Mouse (Mus musculus): Measurements from ENCODE around the gene Pla2g4d. TPM values are rescaled to one million over a fixed set of nuclear protein-coding genes. Genes with fewer than 3 reads are reported as not detected.

Pla2g4d gene
- polyA plus RNA-seq, 1 experiment from 2014 or later = 0.08 TPM

DNA sequence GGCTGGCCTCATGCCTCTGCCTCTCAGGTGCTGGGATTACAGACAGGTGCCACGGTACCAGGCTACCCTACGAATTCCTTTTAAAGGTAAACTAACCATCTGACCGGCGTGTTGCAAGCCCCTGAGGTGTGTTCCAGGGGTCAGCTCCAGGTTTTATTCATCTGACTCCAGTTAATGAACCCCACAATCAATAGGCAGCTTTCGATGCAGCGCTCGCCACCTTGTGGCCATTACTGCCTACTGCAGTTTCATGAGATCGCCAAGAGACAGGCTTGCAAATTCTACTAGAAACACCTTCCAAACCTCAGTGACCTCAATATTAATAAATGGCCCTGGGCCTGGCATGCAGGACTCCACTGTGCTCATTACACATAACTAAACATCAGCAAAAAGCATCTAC is 9.0 kb downstream of the Pla2g4d start:
- Histone ChIP-seq H3K4me2 (ENCODE audit: low read length) (no peak overlapping the region), H3K36me3 (ENCODE audit: control insufficient read depth, insufficient read depth, low read length) (no peaks in the 10 kb centered on the region), H3K27me3 (ENCODE audit: control insufficient read depth, insufficient read depth, low read depth, low read length) (no peaks in the 10 kb centered on the region), H3K27ac (ENCODE audit: low read length) (no peak overlapping the region), H3K9ac (ENCODE audit: low read depth, low read length) (no peak overlapping the region), H3K9me3 (replicated peaks; ENCODE audit: control insufficient read depth, low read length, poor library complexity, severe bottlenecking) (no peaks in the 10 kb centered on the region), H3K4me3 (ENCODE audit: low read depth, low read length) (no peak overlapping the region), H3K4me1 (ENCODE audit: control insufficient read depth, insufficient read depth, low read length) (no peaks in the 10 kb centered on the region)
- 14% methylated on average over 8 of the region's 8 CpGs for WGBS
- ATAC-seq = no peak

DNA sequence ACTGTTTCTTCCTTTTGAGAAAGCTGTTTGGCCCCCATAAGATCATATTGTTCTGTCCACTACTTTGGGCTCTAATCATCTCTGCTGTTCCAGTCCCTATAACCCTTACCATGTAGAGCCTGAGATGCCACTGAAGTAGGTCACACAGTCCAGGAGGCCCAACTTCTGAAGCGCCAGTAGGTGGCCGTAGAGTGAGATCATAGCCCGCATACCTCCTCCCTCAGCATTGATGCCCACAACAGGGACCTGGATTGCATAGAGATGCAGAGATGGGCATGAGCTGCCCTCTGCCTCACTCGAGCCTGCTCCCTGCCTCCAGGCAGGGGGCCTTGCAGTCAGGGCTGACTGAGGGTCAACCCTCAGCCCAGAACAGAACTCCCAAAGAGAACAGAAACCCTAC is 12.0 kb downstream of the Pla2g4d start:
- H3K27me3 ChIP-seq (ENCODE audit: control insufficient read depth, insufficient read depth, low read depth, low read length) = no peaks in the 10 kb centered on the region
- no peak overlapping the region for H3K4me2 ChIP-seq (ENCODE audit: low read length)
- 76% methylated on average over 4 of the region's 4 CpGs for WGBS
- no peaks in the 10 kb centered on the region for H3K36me3 ChIP-seq (ENCODE audit: control insufficient read depth, insufficient read depth, low read length)
- H3K9ac ChIP-seq (ENCODE audit: low read depth, low read length) = no peak overlapping the region
- H3K27ac ChIP-seq (ENCODE audit: low read length) = no peak overlapping the region
- ATAC-seq = no peak
- H3K4me1 ChIP-seq (ENCODE audit: control insufficient read depth, insufficient read depth, low read length) = no peaks in the 10 kb centered on the region
- H3K9me3 ChIP-seq (replicated peaks; ENCODE audit: control insufficient read depth, low read length, poor library complexity, severe bottlenecking) = no peaks in the 10 kb centered on the region
- no peak overlapping the region for H3K4me3 ChIP-seq (ENCODE audit: low read depth, low read length)

DNA sequence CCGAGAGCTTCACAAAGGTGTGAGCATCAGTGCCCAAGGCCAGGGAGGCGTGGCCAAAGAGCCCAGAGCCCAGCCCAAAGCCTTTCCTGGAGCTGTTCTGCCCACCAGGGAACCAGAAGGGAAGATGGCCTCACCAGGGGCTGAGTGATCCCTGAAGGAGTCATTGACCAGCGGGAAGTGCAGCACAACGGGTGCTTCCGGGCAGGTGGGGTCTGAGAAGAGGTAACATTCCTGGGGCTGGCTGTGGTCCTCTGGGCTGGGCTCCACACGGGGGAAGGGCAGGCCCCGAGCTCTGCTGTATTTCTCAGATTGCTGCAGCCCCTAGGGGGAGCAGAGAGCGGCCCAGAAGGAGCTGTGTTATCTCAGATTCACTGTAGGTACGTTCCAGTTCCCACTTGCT is 20.4 kb downstream of the Pla2g4d start:
- H3K27me3 ChIP-seq (ENCODE audit: control insufficient read depth, insufficient read depth, low read depth, low read length) = no peaks in the 10 kb centered on the region
- no peaks in the 10 kb centered on the region for H3K9me3 ChIP-seq (replicated peaks; ENCODE audit: control insufficient read depth, low read length, poor library complexity, severe bottlenecking)
- no peaks in the 10 kb centered on the region for H3K36me3 ChIP-seq (ENCODE audit: control insufficient read depth, insufficient read depth, low read length)
- no peaks in the 10 kb centered on the region; the same call in 1 of the 2 replicates for H3K4me1 ChIP-seq (ENCODE audit: control insufficient read depth, insufficient read depth, low read length)
- 0% methylated on average over 9 of the region's 9 CpGs for WGBS
- ATAC-seq = no peak
- H3K4me3 ChIP-seq (ENCODE audit: low read depth, low read length) = no peak overlapping the region
- H3K9ac ChIP-seq (ENCODE audit: low read depth, low read length) = no peak overlapping the region
- H3K27ac ChIP-seq (ENCODE audit: low read length) = no peak overlapping the region
- H3K4me2 ChIP-seq (ENCODE audit: low read length) = 0 out of 2 replicates have a peak overlapping the region, but pooled peaks have one; percentile 15

DNA sequence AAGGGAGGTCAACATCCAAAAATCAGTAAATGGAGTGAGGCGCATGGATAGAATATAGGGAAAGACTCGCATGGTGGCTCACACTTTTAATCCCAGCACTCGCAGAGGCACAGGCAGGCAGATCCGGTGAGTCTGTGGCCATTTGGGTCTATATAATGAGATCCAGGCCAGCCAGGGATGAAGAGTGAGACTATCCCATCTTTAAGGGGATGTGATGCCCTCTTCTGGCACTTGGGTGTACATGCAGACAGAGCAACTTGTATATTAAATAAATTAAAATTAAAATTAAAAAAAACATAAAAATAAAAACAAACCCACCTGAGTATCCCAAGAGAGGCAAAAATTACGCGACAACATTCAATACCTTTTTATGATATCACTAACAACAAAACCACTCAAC is 23.5 kb downstream of the Pla2g4d start:
- ATAC-seq = no peak
- Histone ChIP-seq H3K9ac (ENCODE audit: low read depth, low read length) (no peak overlapping the region), H3K27me3 (ENCODE audit: control insufficient read depth, insufficient read depth, low read depth, low read length) (no peaks in the 10 kb centered on the region), H3K9me3 (replicated peaks; ENCODE audit: control insufficient read depth, low read length, poor library complexity, severe bottlenecking) (no peaks in the 10 kb centered on the region), H3K27ac (ENCODE audit: low read length) (no peak overlapping the region), H3K36me3 (ENCODE audit: control insufficient read depth, insufficient read depth, low read length) (no peaks in the 10 kb centered on the region), H3K4me1 (ENCODE audit: control insufficient read depth, insufficient read depth, low read length) (no peaks in the 10 kb centered on the region; the same call in 1 of the 2 replicates), H3K4me3 (ENCODE audit: low read depth, low read length) (no peak overlapping the region), H3K4me2 (ENCODE audit: low read length) (no peak overlapping the region)
- WGBS = 74% methylated on average over 6 of the region's 6 CpGs

DNA sequence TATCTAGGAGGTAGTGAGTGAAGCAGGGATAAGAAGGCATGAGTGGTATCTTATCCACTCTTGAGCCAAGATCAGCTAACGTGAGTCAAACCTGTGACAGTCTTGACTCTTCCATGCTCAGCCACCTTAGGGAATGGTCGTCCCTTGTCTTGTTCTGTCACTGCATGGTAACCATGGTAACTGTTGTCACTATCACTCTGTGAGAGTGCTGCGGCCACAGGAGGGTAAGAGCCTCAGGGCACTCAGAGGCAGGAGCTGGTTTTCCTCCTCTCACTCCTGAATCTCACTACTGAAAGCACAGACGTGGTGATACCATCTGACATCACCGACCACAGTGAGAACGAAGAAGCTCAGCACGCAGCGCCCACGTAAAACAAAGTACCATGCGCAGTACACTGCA is 24.1 kb downstream of the Pla2g4d start:
- Histone ChIP-seq H3K4me1 (ENCODE audit: control insufficient read depth, insufficient read depth, low read length) (no peaks in the 10 kb centered on the region; the same call in 1 of the 2 replicates), H3K4me3 (ENCODE audit: low read depth, low read length) (no peak overlapping the region), H3K9ac (ENCODE audit: low read depth, low read length) (no peak overlapping the region), H3K4me2 (ENCODE audit: low read length) (no peak overlapping the region), H3K9me3 (replicated peaks; ENCODE audit: control insufficient read depth, low read length, poor library complexity, severe bottlenecking) (no peaks in the 10 kb centered on the region), H3K27ac (ENCODE audit: low read length) (no peak overlapping the region), H3K36me3 (ENCODE audit: control insufficient read depth, insufficient read depth, low read length) (no peaks in the 10 kb centered on the region), H3K27me3 (ENCODE audit: control insufficient read depth, insufficient read depth, low read depth, low read length) (no peaks in the 10 kb centered on the region)
- WGBS = 54% methylated on average over 10 of the region's 10 CpGs
- peak; percentile 80 for ATAC-seq

DNA sequence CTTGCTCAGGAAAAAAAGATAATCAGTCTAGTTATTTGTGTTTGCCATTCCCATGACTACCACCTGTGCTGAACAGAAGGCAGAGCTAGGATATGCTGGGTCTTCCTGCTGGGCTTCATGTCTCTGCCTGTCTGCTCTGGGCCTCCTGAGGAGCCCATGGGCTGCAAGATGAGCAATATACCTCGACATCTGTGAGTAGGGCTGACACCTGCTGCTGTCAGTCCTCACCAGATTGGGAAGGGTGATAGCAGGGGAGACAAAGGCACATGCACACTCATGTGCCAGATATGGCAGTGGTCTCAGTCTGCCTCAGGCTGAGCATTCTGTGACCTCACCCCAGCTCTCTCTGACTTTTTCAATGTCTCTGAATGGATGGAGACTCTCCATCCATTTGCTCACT is 26.1 kb downstream of the Pla2g4d start:
- no peaks in the 10 kb centered on the region for H3K9me3 ChIP-seq (replicated peaks; ENCODE audit: control insufficient read depth, low read length, poor library complexity, severe bottlenecking)
- no peak overlapping the region for H3K27ac ChIP-seq (ENCODE audit: low read length)
- 25% methylated on average over 1 of the region's 1 CpGs for WGBS
- H3K27me3 ChIP-seq (ENCODE audit: control insufficient read depth, insufficient read depth, low read depth, low read length) = no peaks in the 10 kb centered on the region
- H3K36me3 ChIP-seq (ENCODE audit: control insufficient read depth, insufficient read depth, low read length) = no peaks in the 10 kb centered on the region
- no peak overlapping the region for H3K4me3 ChIP-seq (ENCODE audit: low read depth, low read length)
- H3K9ac ChIP-seq (ENCODE audit: low read depth, low read length) = no peak overlapping the region
- no peak overlapping the region for H3K4me2 ChIP-seq (ENCODE audit: low read length)
- no peak for ATAC-seq
- no peaks in the 10 kb centered on the region; the same call in 1 of the 2 replicates for H3K4me1 ChIP-seq (ENCODE audit: control insufficient read depth, insufficient read depth, low read length)

DNA sequence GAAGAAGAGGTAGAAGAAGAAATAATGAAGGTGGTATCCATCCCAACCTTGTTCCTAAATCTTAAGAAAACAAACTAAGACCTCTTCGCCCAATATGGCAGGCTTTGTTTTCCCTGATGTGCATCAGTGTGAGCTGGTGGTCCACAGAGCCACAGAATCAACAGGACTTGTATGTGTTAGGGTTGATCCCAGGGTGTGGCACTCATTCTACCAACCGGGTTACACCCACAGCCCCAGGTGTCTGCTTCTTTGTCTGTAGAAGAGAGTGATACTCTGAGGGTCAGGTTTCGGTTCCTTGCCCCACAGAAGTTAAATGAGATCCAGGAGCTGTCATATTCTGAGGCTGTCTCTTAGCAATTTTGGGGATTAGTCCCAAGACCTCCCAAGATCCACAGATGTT is 27.7 kb downstream of the Pla2g4d start:
- Histone ChIP-seq H3K4me1 (ENCODE audit: control insufficient read depth, insufficient read depth, low read length) (no peaks in the 10 kb centered on the region; the same call in 1 of the 2 replicates), H3K36me3 (ENCODE audit: control insufficient read depth, insufficient read depth, low read length) (no peaks in the 10 kb centered on the region), H3K4me2 (ENCODE audit: low read length) (no peak overlapping the region), H3K9ac (ENCODE audit: low read depth, low read length) (no peak overlapping the region), H3K27ac (ENCODE audit: low read length) (no peak overlapping the region), H3K9me3 (replicated peaks; ENCODE audit: control insufficient read depth, low read length, poor library complexity, severe bottlenecking) (no peaks in the 10 kb centered on the region), H3K4me3 (ENCODE audit: low read depth, low read length) (no peak overlapping the region), H3K27me3 (ENCODE audit: control insufficient read depth, insufficient read depth, low read depth, low read length) (no peaks in the 10 kb centered on the region)
- no peak for ATAC-seq
- 79% methylated on average over 3 of the region's 3 CpGs for WGBS

DNA sequence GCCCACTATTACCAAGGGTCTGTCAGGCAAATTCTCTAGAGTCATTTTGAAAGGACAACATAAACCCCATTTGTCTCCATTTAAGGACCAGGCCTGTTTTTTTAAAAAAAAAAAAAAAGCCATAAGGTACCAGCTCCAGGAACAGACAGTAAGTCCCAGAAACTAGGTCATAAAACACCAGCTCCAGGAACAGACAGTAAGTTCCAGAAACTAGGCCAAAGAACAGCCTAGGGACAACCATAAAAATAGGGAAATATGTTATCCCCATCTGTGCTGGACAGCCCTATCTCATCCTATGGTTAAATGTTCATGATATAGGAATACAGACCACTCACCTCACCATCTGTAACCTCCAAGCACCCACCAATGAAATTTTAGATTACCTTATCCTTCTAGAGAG is 32.7 kb downstream of the Pla2g4d start:
- Histone ChIP-seq H3K4me2 (ENCODE audit: low read length) (no peak overlapping the region), H3K27ac (ENCODE audit: low read length) (no peak overlapping the region)

DNA sequence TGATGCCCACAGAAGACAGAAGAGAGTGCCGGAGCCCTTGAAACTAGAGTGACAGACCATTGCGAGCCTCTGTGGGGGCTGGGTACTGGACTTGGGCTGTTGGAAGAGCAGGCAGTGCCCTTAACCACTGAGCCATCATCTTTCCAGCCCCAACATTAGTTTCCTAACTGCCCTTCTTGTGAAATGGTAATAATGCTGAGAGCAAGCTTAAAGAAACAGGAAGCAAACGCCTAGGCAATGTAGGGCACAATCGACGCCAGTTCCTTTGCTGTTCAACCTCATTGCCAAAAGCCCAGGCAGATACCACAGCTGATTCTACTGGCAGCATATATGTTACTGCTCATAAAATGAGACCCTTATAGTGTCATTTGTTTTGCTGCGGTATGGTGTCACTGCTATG is 36.4 kb downstream of the Pla2g4d start:
- 94% methylated on average over 6 of the region's 6 CpGs for WGBS
- no peaks in the 10 kb centered on the region for H3K36me3 ChIP-seq (ENCODE audit: control insufficient read depth, insufficient read depth, low read length)
- no peak overlapping the region for H3K27ac ChIP-seq (ENCODE audit: low read length)
- no peaks in the 10 kb centered on the region for H3K9me3 ChIP-seq (replicated peaks; ENCODE audit: control insufficient read depth, low read length, poor library complexity, severe bottlenecking)
- H3K4me2 ChIP-seq (ENCODE audit: low read length) = no peak overlapping the region
- H3K9ac ChIP-seq (ENCODE audit: low read depth, low read length) = no peak overlapping the region
- no peak overlapping the region for H3K4me3 ChIP-seq (ENCODE audit: low read depth, low read length)
- ATAC-seq = no peak
- H3K27me3 ChIP-seq (ENCODE audit: control insufficient read depth, insufficient read depth, low read depth, low read length) = no peaks in the 10 kb centered on the region
- H3K4me1 ChIP-seq (ENCODE audit: control insufficient read depth, insufficient read depth, low read length) = no peaks in the 10 kb centered on the region

More for the DNA sequence above, 32.7 kb downstream of the Pla2g4d start:
- Histone ChIP-seq H3K27me3 (ENCODE audit: control insufficient read depth, insufficient read depth, low read depth, low read length) (no peaks in the 10 kb centered on the region), H3K4me3 (ENCODE audit: low read depth, low read length) (no peak overlapping the region), H3K4me1 (ENCODE audit: control insufficient read depth, insufficient read depth, low read length) (no peaks in the 10 kb centered on the region), H3K9ac (ENCODE audit: low read depth, low read length) (no peak overlapping the region), H3K36me3 (ENCODE audit: control insufficient read depth, insufficient read depth, low read length) (no peaks in the 10 kb centered on the region), H3K9me3 (replicated peaks; ENCODE audit: control insufficient read depth, low read length, poor library complexity, severe bottlenecking) (no peaks in the 10 kb centered on the region)
- ATAC-seq = no peak

All from midbrain, embryonic 16.5 days (tissue).